Mouse (Mus musculus): ENCODE measurements at regions not wholly inside any gene's neighbourhood (a gene's known extent, or its start where the extent isn't known, plus 50 kb on each side); places are given as distances from the start of the nearest gene placed in this dataset.

GRCm38 (mm10) chr12:94245366-94245765, 1446.7 kb upstream of the Flrt2 start:
- TF ChIP-seq CTCF (conservative IDR thresholded peaks at IDR 0.05) = no peak
- no peak for DNase-seq (ENCODE audit: low spot score in 2 of 2)
- no peak overlapping the region for H3K27ac ChIP-seq
- no peak overlapping the region for H3K4me3 ChIP-seq

- DNase-seq (ENCODE audit: low spot score in 2 of 2) = no peak
- Histone ChIP-seq H3K4me3 (no peak overlapping the region), H3K27ac (no peak overlapping the region)
- TF ChIP-seq CTCF (conservative IDR thresholded peaks at IDR 0.05) = no peak
Measured at GRCm38 (mm10) chr12:94247362-94247761, 1444.7 kb upstream of the Flrt2 start.

GRCm38 (mm10) chr12:94252957-94253633, 1438.9 kb upstream of the Flrt2 start:
- H3K4me3 ChIP-seq = no peak overlapping the region
- no peak for TF ChIP-seq CTCF (conservative IDR thresholded peaks at IDR 0.05)
- H3K27ac ChIP-seq = no peak overlapping the region
- DNase-seq (ENCODE audit: low spot score in 2 of 2) = no peak

GRCm38 (mm10) chr12:94280946-94281345, 1411.1 kb upstream of the Flrt2 start:
- no peak for TF ChIP-seq CTCF (conservative IDR thresholded peaks at IDR 0.05)
- Histone ChIP-seq H3K27ac (no peak overlapping the region), H3K4me3 (no peak overlapping the region)
- DNase-seq (ENCODE audit: low spot score in 2 of 2) = no peak

- no peak for TF ChIP-seq CTCF (conservative IDR thresholded peaks at IDR 0.05)
- H3K27ac ChIP-seq = no peak overlapping the region
- no peak for DNase-seq (ENCODE audit: low spot score in 2 of 2)
- no peak overlapping the region for H3K4me3 ChIP-seq
Measured at GRCm38 (mm10) chr12:94282931-94283330, 1409.1 kb upstream of the Flrt2 start.

GRCm38 (mm10) chr12:94283572-94283971, 1408.5 kb upstream of the Flrt2 start:
- no peak overlapping the region for H3K4me3 ChIP-seq
- DNase-seq (ENCODE audit: low spot score in 2 of 2) = no peak
- H3K27ac ChIP-seq = no peak overlapping the region
- TF ChIP-seq CTCF (conservative IDR thresholded peaks at IDR 0.05) = no peak

- DNase-seq (ENCODE audit: low spot score in 2 of 2) = no peak
- no peak overlapping the region for H3K27ac ChIP-seq
- TF ChIP-seq CTCF (conservative IDR thresholded peaks at IDR 0.05) = no peak
- H3K4me3 ChIP-seq = no peak overlapping the region
Measured at GRCm38 (mm10) chr12:94297864-94298263, 1394.2 kb upstream of the Flrt2 start.

GRCm38 (mm10) chr12:94332351-94332750, 1359.7 kb upstream of the Flrt2 start:
- no peak for TF ChIP-seq CTCF (conservative IDR thresholded peaks at IDR 0.05)
- Histone ChIP-seq H3K27ac (no peak overlapping the region), H3K4me3 (no peak overlapping the region)
- DNase-seq (ENCODE audit: low spot score in 2 of 2) = no peak

- no peak for TF ChIP-seq CTCF (conservative IDR thresholded peaks at IDR 0.05)
- H3K27ac ChIP-seq = no peak overlapping the region
- no peak overlapping the region for H3K4me3 ChIP-seq
- DNase-seq (ENCODE audit: low spot score in 2 of 2) = no peak
Measured at GRCm38 (mm10) chr12:94334671-94335070, 1357.4 kb upstream of the Flrt2 start.

- Histone ChIP-seq H3K4me3 (no peak overlapping the region), H3K27ac (no peak overlapping the region)
- DNase-seq (ENCODE audit: low spot score in 2 of 2) = no peak
- no peak for TF ChIP-seq CTCF (conservative IDR thresholded peaks at IDR 0.05)
Measured at GRCm38 (mm10) chr12:94349623-94350156, 1342.3 kb upstream of the Flrt2 start.

- Histone ChIP-seq H3K27ac (no peak overlapping the region), H3K4me3 (no peak overlapping the region)
- no peak for TF ChIP-seq CTCF (conservative IDR thresholded peaks at IDR 0.05)
- no peak for DNase-seq (ENCODE audit: low spot score in 2 of 2)
Measured at GRCm38 (mm10) chr12:94364269-94364668, 1327.8 kb upstream of the Flrt2 start.

- Histone ChIP-seq H3K27ac (no peak overlapping the region), H3K4me3 (no peak overlapping the region)
- DNase-seq (ENCODE audit: low spot score in 2 of 2) = no peak
- TF ChIP-seq CTCF (conservative IDR thresholded peaks at IDR 0.05) = no peak
Measured at GRCm38 (mm10) chr12:94399991-94400390, 1292.0 kb upstream of the Flrt2 start.

- Histone ChIP-seq H3K4me3 (no peak overlapping the region), H3K27ac (peak overlapping the region; percentile 46)
- no peak for TF ChIP-seq CTCF (conservative IDR thresholded peaks at IDR 0.05)
- DNase-seq (ENCODE audit: low spot score in 2 of 2) = no peak
Measured at GRCm38 (mm10) chr12:94420918-94421317, 1271.1 kb upstream of the Flrt2 start.

- DNase-seq (ENCODE audit: low spot score in 2 of 2) = no peak
- Histone ChIP-seq H3K27ac (peak overlapping the region; percentile 46), H3K4me3 (no peak overlapping the region)
- TF ChIP-seq CTCF (conservative IDR thresholded peaks at IDR 0.05) = no peak
Measured at GRCm38 (mm10) chr12:94421743-94422142, 1270.3 kb upstream of the Flrt2 start.
